Mouse (Mus musculus) hindbrain, embryonic 16.5 days (tissue): ENCODE results near the gene Actb. TPM values are rescaled to one million over a fixed set of nuclear protein-coding genes. Genes with fewer than 3 reads are reported as not detected.

Experiments
- ATAC-seq: fragments of 200-750 bp; cut with Nextera tagmentation; 2 replicates; pipeline ENCODE4 v1.8.0; 2017; ENCODE audit warnings: moderate TSS enrichment, moderate library complexity
- H3K27ac ChIP-seq: fragments of 300-500 bp; sonication (generic); 2 replicates; pipeline ENCODE4 v1.5.1; 2014; ENCODE audit warnings: low read depth, mild to moderate bottlenecking, control low read depth, low read length, moderate library complexity
- H3K27me3 ChIP-seq: fragments of 300-500 bp; sonication (generic); replicated peaks from 2 replicates; pipeline ENCODE4 v1.6.1; 2014; ENCODE audit warnings: low read length; ENCODE audit not compliant: control insufficient read depth, insufficient read depth
- H3K36me3 ChIP-seq: fragments of 300-500 bp; sonication (generic); 2 replicates; pipeline ENCODE4 v1.6.1; 2014; ENCODE audit warnings: mild to moderate bottlenecking, low read length, moderate library complexity, mixed read lengths; ENCODE audit not compliant: control insufficient read depth, insufficient read depth
- H3K4me1 ChIP-seq: fragments of 300-500 bp; sonication (generic); 2 replicates; pipeline ENCODE4 v1.6.1; 2014; ENCODE audit warnings: low read depth, low read length; ENCODE audit not compliant: control insufficient read depth, insufficient read depth
- H3K4me2 ChIP-seq: fragments of 300-500 bp; sonication (generic); 2 replicates; pipeline ENCODE4 v1.6.1; 2014; ENCODE audit warnings: mild to moderate bottlenecking, low read length, control low read depth, moderate library complexity
- H3K4me3 ChIP-seq: fragments of 300-500 bp; sonication (generic); 2 replicates; pipeline ENCODE4 v1.5.1; 2014; ENCODE audit warnings: mild to moderate bottlenecking, low read length, control low read depth, moderate library complexity
- H3K9ac ChIP-seq: fragments of 300-500 bp; sonication (generic); 2 replicates; pipeline ENCODE4 v1.6.1; 2014; ENCODE audit warnings: low read depth, mild to moderate bottlenecking, control low read depth, low read length, moderate library complexity
- H3K9me3 ChIP-seq: fragments of 300-500 bp; sonication (generic); 2 replicates; pipeline ENCODE4 v1.6.1; 2014; ENCODE audit warnings: mild to moderate bottlenecking, low read length, moderate library complexity; ENCODE audit not compliant: control insufficient read depth
- WGBS: fragments of 180-500 bp; shearing (Covaris S2); extraction: QIAGEN DNeasy Blood & Tissue Kit; methylation state at CpG from one replicate; pipeline ENCODE4 v1.1.7; 2014; 5-methylcytosine and 5-hydroxymethylcytosine counted together
- polyA plus RNA-seq: library from polyadenylated mRNA; unstranded; fragments of >200 nt; fragmentation: Nextera tagmentation; extraction: Ambion mirVana; gene quantifications from 2 replicates; pipeline ENCODE4 v1.2.1, GENCODE M21; 2015

The Actb gene
- polyA plus RNA-seq, 1 experiment from 2014 or later: 11,512 TPM

DNA sequence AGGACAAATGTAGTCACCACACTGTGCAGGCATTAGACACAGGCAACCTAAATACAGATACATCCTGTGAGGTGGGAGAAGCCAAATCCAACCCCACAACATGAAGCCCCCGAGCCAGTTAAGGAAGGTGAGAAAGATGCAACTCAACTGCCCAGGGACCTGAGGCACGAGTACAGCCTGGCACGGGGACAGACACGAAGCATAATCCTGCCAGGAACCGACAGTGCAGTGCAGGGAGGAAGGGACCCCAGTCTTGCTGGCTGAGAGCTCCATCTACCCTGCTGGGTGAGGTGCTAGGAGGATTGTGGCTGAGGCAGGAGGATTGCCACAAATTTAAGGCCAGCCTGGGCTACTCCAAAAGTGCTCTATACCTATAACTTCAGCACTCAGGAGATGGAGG is 29.7 kb downstream of the Actb start:
- H3K4me2 ChIP-seq: no peak overlapping the region
- no peak overlapping the region; the same call in 1 of the 2 replicates for H3K27ac ChIP-seq
- WGBS: 71% methylated on average over 5 of the region's 5 CpGs
- no peak overlapping the region for H3K9ac ChIP-seq
- ATAC-seq: 0 out of 2 replicates have a peak, but pooled peaks have one; percentile 0
- H3K27me3 ChIP-seq: no peaks in the 10 kb centered on the region
- peaks cover 25% of the 10 kb centered on the region for H3K4me1 ChIP-seq
- peaks cover 8% of the 10 kb centered on the region; the same call in 1 of the 2 replicates for H3K36me3 ChIP-seq
- no peaks in the 10 kb centered on the region for H3K9me3 ChIP-seq
- H3K4me3 ChIP-seq: no peak overlapping the region

DNA sequence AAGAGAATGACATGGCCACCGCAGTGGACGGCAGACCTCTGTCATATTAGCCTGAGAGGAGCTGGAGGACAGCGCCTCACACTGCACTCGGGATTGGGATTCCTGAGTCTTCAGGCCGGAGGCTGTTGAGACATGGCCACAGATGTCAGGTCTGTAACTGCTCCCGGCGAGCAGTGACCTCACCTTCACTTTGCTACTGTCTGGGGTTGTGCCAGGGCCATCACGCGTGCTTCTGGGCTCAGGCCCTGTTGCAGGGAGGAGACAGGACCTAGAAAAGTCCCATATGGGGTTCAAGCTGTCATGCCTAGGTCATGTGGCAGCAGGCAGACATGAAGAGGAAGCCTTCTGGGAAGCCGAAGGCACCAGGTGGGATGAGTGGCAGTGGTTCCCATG is 31.0 kb downstream of the Actb start:
- Histone ChIP-seq H3K4me1 (peaks cover 11% of the 10 kb centered on the region), H3K9me3 (no peaks in the 10 kb centered on the region), H3K4me3 (no peak overlapping the region), H3K4me2 (no peak overlapping the region), H3K36me3 (peaks cover 13% of the 10 kb centered on the region; the same call in 1 of the 2 replicates), H3K27me3 (no peaks in the 10 kb centered on the region), H3K27ac (no peak overlapping the region), H3K9ac (no peak overlapping the region)
- 87% methylated on average over 10 of the region's 10 CpGs for WGBS
- no peak for ATAC-seq

DNA sequence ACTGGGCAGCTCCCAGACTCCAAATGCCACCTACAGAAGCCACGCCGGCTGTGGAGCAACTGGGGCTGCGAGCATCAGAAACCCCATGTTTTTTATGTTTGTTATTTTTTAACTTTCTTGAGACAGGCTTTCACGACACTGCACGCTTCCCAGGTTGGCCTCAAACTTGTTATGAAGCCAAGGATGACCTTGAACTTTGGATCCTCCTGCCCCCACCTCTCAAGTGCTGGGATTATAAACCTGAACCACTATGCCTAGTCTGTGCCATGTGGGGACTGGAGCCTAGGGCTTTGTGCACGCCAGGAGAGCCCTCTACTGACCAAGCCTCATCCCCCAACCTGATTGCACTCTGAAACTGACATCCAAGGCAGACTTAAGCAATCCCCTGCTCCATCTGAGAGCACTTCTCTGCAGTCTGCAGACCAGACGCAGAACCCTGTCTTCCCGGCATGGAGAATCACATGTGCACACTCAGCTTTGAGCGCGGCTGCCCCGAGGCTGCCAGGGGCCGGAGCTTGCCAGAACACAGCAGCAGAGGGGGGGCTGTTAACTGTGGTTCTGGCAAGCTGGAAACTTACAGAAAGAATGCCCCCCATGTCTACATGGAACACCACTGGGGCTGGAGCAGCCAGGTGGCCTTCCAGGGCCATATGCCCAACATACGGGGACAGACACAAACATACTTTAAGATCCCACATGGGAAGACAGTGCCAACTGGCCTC is 31.6 kb downstream of the Actb start:
- H3K27me3 ChIP-seq: no peaks in the 10 kb centered on the region
- WGBS: 75% methylated on average over 13 of the region's 13 CpGs
- H3K4me3 ChIP-seq: no peak overlapping the region
- H3K4me2 ChIP-seq: no peak overlapping the region
- peaks cover 13% of the 10 kb centered on the region; the same call in 1 of the 2 replicates for H3K36me3 ChIP-seq
- H3K27ac ChIP-seq: no peak overlapping the region
- H3K4me1 ChIP-seq: peaks cover 6% of the 10 kb centered on the region
- 0 out of 2 replicates have a peak overlapping the region, but pooled peaks have one; percentile 18 for H3K9ac ChIP-seq
- no peak for ATAC-seq
- no peaks in the 10 kb centered on the region for H3K9me3 ChIP-seq

DNA sequence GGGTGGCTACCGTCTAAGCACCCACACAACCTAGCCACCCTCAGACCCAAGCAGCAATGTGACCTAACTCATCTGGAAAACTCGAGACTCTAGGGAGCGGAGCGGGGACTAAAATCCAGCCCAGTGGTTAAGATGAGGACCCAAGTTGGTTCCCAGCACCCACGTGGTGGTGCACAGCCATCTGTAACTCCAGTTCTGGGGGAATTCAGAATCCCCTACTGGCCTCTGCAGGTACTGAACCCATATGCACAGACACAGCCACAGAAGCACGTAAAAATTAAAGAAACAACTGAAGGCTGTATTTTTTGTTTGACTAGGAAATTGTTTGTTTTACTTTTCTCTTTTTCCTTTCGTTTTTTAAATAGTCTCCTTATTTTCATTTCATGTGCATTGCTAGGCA is 32.8 kb downstream of the Actb start:
- Histone ChIP-seq H3K4me2 (no peak overlapping the region), H3K4me1 (peaks cover 12% of the 10 kb centered on the region), H3K9ac (no peak overlapping the region), H3K27ac (no peak overlapping the region), H3K36me3 (peaks cover 13% of the 10 kb centered on the region; the same call in 1 of the 2 replicates), H3K27me3 (no peaks in the 10 kb centered on the region), H3K4me3 (no peak overlapping the region), H3K9me3 (no peaks in the 10 kb centered on the region)
- no peak for ATAC-seq
- WGBS: 95% methylated on average over 7 of the region's 7 CpGs

DNA sequence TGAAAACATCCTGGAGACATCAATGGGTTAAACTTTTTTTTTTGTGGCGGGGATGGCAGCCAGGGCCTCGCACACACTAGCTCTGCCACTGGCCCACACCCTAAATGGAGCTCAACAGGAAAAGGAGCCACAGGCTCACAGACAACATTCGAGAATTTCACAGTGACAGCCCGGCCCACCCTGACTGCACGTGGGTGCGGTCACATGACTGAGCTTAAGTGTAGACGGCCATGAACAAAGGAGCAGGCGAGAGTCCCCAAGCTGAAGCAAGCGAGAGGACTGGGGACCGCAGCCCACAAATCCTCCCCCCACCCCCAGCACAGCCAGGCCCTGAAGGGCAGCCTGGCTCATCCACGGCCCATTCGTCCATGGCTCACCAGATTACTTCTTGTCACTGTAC is 34.8 kb downstream of the Actb start:
- Histone ChIP-seq H3K36me3 (peaks cover 12% of the 10 kb centered on the region; the same call in 1 of the 2 replicates), H3K27ac (no peak overlapping the region), H3K4me1 (peaks cover 6% of the 10 kb centered on the region), H3K4me2 (no peak overlapping the region), H3K9ac (no peak overlapping the region), H3K4me3 (no peak overlapping the region), H3K9me3 (no peaks in the 10 kb centered on the region), H3K27me3 (no peaks in the 10 kb centered on the region)
- 59% methylated on average over 12 of the region's 12 CpGs for WGBS
- 0 out of 2 replicates have a peak, but pooled peaks have one; percentile 5 for ATAC-seq

DNA sequence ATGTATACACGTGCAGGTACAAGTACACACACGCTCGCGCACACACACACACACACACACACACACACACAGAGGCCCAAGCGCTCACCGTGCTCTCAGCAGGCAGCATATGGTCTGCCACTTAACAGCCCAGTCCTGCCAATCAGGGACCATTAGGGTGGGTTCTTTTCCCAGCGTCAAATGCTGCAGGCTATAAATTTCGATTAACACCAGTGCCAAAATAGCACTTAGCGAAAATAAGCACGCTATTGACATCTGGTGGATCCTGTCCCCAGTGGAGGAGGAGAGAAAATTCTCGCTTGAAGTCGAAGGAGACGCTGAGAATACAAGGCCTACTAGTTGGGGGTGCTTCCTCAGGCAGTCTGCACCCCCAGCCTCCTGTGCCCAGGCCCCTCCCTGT is 37.1 kb downstream of the Actb start:
- Histone ChIP-seq H3K4me2 (no peak overlapping the region), H3K4me1 (peaks cover 6% of the 10 kb centered on the region), H3K4me3 (no peak overlapping the region), H3K36me3 (peaks cover 11% of the 10 kb centered on the region; the same call in 1 of the 2 replicates), H3K27me3 (no peaks in the 10 kb centered on the region), H3K9ac (no peak overlapping the region), H3K27ac (peak overlapping the region; percentile 37; the same call in 1 of the 2 replicates), H3K9me3 (no peaks in the 10 kb centered on the region)
- WGBS: 46% methylated on average over 13 of the region's 13 CpGs
- peak; percentile 56 for ATAC-seq

DNA sequence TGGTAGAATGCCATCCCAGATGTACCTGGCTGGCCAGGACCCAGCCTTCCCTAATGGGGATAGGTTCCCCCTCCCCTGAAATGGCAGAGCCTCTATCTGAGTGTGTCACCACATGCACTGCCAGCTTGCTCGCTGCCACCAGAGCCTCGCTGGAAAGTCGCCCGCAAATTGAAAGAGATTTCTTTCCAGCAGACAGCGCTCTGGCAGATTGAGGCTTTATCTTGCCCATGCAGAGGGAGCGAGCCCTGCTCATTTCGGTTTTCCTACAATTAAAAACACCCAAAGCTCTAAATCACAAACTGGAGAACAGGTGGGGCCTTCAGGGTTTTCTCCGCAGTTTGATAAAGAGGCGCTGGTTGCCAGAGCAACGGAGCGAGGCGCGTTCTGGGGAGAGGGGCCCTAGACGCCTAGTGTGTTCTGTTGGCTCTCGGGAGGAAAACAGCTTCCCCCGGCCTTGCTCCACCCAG is 48.8 kb downstream of the Actb start:
- Histone ChIP-seq H3K4me2 (peak overlapping the region; percentile 9; the same call in 1 of the 2 replicates), H3K9ac (no peak overlapping the region), H3K9me3 (0 out of 2 replicates have a peak, but pooled peaks cover 4% of the 10 kb centered on the region), H3K27ac (peak overlapping the region; percentile 77), H3K27me3 (no peaks in the 10 kb centered on the region), H3K4me3 (no peak overlapping the region), H3K36me3 (no peaks in the 10 kb centered on the region), H3K4me1 (no peaks in the 10 kb centered on the region; the same call in 1 of the 2 replicates)
- WGBS: 27% methylated on average over 16 of the region's 16 CpGs
- ATAC-seq: peak; percentile 72

DNA sequence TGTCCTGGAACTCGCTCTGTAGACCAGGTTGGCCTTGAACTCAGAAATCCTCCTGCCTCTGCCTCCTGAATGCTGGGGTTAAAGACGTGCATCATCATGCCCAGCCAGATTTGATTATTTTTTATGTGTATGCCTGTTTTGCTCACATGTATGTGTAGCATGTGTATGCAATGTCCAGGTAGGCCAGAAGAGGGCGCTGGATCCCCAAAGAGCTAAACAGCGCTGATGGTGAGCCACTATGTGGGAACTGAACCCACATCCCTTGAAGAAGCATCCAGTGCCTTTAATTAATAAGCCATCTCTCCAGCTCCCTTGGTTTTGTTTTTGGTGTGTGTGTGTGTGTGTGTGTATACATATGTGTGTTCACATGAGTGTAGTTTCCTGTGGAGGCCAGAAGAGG is 50.1 kb downstream of the Actb start:
- H3K9ac ChIP-seq: no peak overlapping the region
- no peak overlapping the region for H3K4me2 ChIP-seq
- no peak overlapping the region for H3K4me3 ChIP-seq
- no peaks in the 10 kb centered on the region for H3K27me3 ChIP-seq
- WGBS: 73% methylated on average over 4 of the region's 4 CpGs
- H3K4me1 ChIP-seq: no peaks in the 10 kb centered on the region; the same call in 1 of the 2 replicates
- no peak overlapping the region for H3K27ac ChIP-seq
- H3K9me3 ChIP-seq: 0 out of 2 replicates have a peak, but pooled peaks cover 4% of the 10 kb centered on the region
- H3K36me3 ChIP-seq: no peaks in the 10 kb centered on the region
- no peak for ATAC-seq

DNA sequence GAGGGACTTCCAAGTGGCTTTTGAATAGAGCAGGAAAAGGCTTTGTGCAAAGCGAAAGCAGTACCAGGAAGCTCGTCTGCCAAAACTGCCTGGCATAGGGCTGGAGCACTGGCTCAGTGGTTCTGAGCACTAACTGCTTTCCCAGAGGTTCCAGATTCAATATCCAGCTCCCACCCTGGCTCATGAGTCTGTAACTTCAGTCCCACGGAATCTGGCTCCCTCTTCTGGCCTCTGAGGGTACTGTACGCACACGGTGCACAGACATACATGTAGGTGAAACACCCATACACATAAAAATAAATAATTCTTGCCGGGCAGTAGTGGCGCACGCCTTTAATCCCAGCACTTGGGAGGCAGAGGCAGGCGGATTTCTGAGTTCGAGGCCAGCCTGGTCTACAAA is 51.7 kb downstream of the Actb start:
- H3K36me3 ChIP-seq: no peaks in the 10 kb centered on the region
- ATAC-seq: peak; percentile 50; the same call in 1 of the 2 replicates
- no peak overlapping the region for H3K4me2 ChIP-seq
- no peaks in the 10 kb centered on the region for H3K27me3 ChIP-seq
- 80% methylated on average over 10 of the region's 10 CpGs for WGBS
- no peak overlapping the region for H3K9ac ChIP-seq
- 0 out of 2 replicates have a peak, but pooled peaks cover 4% of the 10 kb centered on the region for H3K9me3 ChIP-seq
- no peak overlapping the region for H3K27ac ChIP-seq
- no peaks in the 10 kb centered on the region; the same call in 1 of the 2 replicates for H3K4me1 ChIP-seq
- H3K4me3 ChIP-seq: no peak overlapping the region
